Mouse (Mus musculus): ENCODE data around the gene Cpne6.

GRCm38 (mm10) chr14:55479629-55480028, 30.6 kb upstream of the Cpne6 start:
- TF ChIP-seq CTCF (IDR thresholded peaks at IDR 0.05; ENCODE audit: extremely low read depth, insufficient read depth, low read length) (no peak), POLR2A (IDR thresholded peaks at IDR 0.05; ENCODE audit: extremely low read depth, insufficient read depth, low read length) (no peak)
